Mouse (Mus musculus) testis, postnatal 10 days (tissue): ENCODE results near the gene Prrt2.

Source experiments
- DNase-seq: peaks from one replicate; pipeline ENCODE4 v3.0.0; 2021; ENCODE audit warnings: low spot score

Gene Prrt2

DNA sequence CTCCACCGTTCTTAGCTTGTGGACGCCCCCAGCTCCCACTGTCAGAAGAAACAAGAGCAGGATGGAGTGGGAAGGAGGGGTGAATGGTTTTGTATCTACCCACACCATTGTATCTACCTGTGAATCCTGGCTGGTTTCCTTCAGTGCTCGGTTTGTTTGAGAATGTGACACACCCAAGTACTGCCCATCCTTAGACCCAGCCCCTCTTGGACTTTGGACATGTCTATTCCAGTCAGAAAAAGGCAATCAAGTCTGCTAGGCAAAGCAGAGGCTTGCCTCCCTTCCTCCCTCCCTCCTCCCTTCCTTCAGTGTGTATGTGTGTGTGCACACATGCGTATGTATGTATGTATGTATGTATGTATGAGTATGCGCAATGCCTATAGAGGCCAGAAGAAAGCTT lies 17.4 kb downstream of the Prrt2 start:
- DNase-seq: no peak

DNA sequence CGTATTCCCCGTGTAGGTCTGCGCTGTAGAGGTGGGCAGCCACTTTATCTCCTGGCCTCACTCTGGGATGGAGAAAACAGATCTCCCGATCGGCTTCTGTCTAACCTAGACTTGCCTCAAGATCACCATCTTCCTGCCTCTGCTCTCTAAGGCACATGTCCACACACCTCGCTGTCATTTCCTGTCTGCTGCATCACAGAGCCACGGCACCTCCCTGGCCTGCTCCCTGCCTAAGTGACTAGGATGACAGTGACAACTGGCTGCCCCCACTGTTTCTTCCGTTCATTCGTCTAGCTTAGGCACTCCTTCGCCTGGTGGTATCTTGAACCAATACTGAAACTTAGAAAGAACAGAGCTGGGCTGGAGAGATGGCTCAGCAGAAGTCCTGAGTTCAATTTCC lies 21.4 kb downstream of the Prrt2 start:
- DNase-seq: no peak

DNA sequence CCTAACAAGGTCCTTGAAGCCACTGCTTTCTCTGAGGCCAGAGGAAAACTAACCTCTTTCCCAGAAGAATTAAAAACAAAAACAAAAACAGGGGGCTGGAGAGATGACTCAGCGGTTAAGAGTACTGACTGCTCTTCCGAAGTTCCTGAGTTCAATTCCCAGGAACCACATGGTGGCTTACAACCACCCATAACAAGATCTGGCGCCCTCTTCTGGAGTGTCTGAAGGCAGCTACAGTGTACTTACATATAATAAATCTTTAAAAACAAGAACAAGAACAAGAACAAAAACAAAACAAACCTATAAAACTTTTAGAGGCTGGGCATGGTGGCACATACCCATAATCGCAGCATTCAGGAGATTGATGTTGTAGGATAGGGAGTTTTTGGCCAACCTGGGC lies 24.6 kb downstream of the Prrt2 start:
- no peak for DNase-seq

DNA sequence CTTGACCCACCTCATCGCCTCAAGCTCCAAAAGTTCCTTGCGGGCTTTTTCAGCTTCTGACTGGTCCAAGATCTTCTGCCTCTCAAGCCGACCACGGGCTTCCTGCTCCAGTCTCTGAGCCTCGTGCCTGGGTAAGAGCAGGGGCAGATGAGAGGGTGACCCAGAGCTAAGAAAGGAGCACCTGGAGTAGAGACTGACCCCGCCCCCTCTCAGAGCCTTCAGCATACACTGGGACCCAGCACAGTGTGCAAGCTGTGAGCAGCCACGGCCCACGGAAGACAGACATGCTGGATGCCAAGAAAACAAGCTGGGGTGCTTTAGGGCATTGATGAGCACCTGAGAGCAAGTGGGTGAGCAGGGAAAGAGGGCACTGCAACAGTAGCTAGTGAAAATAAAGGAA lies 32.2 kb downstream of the Prrt2 start:
- no peak for DNase-seq

DNA sequence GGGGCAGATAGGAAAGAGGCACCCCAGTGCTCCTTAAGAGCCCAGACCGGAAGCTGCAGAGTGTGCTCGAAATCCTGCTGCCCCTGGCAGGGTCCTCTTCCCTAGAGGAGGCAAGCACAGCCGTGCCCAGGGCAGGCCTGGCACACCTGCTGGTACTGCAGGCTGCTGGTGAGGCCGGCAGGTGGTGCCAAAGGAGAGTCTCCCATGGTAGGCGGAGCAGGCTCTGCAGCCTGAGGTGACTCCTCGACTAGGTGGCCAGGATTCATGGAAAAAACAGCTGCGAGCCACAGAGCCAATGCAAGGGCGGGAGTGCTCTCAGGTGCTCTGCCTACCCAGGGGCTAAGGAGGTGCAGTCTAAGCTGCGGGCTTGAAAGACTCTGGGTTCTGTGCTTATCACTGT lies 34.7 kb downstream of the Prrt2 start:
- DNase-seq: peak; percentile 66

DNA sequence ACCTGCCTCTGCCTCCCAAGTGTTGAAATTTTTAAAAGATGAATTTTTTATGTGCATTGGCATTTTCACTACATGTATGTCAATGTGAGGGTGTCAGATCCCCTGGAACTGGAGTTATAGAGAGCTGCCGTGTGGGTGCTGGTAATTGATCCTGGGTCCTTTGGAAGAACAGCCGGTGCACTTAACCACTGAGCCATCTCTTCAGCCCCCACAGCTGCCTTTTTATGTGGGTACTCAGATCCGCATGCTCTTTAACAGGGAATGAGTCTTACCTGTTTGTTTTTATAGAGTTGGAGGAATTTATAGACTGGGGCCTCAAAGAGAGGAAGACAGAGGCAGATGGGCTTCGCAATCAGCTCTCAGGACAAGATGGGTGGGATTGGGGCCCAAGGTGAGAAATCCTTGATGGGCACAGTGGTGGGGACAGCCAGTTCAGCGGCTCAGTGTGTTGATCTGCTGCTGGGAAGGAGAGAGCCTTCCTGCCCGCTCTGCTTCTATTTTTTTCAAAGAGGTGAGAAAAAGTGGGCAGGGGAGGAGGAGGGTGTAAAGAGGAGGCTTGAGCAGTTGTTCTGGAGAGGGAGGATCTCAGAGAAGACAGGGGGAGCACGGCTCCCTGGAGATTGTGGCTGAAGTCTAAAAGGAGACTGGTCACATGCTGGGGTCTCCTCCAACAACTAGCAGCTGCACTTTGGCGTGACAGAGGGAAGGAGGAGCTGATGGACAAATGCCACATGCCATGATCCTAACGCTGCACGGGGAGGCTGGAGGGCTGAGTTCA lies 36.2 kb downstream of the Prrt2 start:
- no peak for DNase-seq

DNA sequence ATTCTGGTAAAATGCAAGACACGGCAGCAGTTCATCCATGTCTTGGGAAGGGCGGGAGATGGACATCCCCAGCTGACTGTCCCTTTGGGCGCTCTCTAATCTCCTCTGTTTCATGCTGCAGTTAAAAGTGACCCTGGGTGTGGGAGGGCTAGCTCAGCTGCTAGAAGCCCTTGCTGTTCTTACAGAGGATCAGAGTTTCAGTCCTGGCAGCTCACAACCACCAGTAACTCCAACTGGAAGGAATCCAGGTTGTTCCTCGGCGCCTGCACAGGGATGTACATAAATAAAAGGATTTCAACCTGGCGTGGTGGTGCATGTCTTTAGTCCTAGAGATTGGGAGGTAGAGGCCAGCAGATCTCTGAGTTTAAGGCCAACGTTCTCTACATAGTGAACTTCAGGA lies 37.9 kb downstream of the Prrt2 start:
- DNase-seq: no peak

DNA sequence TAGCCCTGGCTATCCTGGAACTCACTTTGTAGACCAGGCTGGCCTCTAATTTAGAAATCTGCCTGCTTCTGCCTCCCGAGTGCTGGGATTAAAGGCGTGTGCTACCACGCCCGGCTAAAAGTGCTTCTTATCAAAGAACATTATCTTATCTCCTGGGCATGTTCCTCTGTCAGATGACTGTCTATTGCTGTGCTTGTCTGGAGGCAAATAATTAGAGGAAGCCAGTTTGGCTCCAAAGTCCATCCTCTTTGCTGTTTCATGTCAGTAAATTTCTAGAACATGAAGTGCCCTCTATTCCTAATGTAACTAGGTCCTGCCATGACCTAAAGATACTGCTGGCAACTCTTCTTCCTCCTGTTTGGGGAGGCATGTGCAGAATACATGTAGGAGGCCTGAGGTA lies 39.0 kb downstream of the Prrt2 start:
- no peak for DNase-seq

DNA sequence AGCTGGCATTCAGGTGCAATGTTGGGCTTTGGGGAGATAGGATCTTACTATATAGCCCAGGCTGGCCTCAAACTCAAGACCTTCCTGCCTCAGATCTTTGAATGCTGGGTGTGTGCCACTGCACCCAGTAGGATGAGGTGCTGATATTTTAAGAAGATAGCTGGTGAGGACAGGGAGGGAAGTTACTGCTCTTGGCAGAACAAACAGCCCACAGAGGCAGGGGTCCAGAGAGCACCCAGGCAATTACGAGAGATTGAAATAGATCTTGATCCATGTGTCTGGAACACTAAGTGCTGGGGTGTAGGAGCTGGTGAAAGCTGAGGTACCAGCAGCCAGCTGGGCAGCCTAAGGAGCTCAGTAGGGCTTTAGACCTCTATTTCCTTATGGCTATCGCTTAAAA lies 39.4 kb downstream of the Prrt2 start:
- DNase-seq: no peak

DNA sequence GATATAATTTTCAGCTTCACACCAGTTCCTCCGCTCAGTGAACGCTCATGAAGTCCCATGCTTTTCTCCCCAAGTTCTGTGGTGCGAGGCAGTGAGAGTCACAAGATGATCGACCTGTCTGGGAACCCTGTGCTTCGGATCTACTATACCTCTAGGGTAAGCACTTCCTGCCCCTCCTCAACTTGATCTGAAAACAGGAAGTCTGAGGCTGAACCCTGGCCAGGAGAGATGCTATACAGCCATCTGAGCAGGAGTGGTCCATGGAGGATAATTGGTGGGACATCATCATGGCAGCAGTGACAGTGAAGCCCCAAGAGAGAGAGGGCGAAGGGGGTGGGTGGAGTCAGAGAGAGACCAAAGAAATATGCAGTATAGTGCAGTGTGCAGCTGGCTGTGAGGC lies 42.2 kb downstream of the Prrt2 start:
- DNase-seq: no peak

DNA sequence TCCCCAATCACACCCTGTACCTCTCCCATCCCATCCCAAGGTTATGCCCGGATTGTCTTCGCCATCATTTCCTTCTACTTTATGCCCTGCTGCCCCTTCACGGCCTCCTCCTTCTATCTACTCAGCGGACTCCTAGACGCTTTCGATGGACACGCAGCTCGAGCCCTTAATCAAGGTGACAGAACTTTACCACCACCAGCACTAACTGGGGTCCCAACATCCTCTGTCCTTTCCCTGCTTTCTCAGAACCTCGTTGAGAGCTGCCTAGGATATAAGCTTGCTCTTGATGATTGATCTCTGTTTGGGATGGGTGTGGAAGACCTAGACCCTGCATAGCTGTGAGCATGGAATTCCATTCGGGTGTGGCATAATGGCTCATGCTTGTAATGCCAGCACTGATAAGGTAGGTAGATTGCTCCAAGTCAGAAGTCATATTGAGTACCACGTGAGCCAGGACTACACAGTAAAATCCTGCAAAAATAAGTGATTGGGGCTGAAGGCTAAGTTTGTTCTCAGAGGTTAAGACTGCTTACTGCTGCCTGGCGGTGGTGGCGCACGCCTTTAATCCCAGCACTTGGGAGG lies 44.0 kb downstream of the Prrt2 start:
- DNase-seq: no peak

DNA sequence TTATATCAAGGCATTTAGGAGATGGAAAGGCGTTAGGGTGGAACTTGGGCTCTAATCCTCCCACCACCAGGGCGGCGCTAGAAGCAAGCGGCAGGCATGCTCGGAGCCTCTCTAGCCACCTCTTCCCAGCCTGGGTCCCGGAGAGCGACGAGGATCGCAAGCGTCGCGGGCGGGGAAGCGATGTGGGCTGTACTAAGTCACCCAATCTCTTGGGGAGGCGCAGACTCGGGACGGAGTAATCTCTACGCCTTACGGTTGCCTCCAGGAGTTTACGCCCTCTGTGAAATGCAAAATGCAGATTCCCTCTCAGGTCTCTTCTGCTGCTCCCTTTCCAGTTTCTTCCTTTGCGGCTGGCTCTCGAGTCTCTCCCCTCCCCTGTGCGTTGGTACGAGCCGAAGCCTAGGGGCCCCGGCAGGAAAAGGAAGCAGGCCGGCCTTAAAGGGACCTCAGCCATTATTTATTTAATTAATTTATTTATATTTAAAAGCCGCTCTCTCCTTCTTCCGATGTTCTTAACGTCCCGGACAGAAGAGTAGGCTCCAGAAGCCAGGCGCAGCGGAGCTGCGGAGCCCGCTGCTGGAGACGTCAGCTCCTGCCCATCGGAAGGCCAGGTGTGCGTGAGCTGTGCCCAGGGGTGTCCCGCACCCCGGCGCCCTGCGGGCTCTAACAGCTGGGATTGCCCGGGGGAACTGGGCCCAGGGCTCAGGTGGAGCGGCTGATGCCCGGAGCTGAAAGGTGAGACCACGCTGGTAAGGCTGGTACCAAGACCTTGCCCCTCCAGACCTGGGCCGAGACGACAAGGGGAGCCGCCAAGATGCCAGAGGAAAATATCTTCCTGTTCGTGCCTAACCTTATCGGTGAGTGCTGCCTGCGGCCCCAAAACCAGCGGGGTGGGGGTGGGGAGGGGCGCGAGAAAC lies 44.8 kb downstream of the Prrt2 start, which contains the start of gene Cdiptos:
Cdiptos (minus strand) TSS at position 149 of the 917 bp plus-strand sequence.
- DNase-seq: peak; percentile 99

DNA sequence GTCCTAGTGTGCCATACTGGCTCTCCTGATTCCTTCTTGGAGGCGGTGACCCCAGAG lies 45.3 kb downstream of the Prrt2 start, which contains the start of gene Cdipt:
Cdipt (plus strand) TSS at position 22 of the 57 bp plus-strand sequence.
- DNase-seq: no peak

DNA sequence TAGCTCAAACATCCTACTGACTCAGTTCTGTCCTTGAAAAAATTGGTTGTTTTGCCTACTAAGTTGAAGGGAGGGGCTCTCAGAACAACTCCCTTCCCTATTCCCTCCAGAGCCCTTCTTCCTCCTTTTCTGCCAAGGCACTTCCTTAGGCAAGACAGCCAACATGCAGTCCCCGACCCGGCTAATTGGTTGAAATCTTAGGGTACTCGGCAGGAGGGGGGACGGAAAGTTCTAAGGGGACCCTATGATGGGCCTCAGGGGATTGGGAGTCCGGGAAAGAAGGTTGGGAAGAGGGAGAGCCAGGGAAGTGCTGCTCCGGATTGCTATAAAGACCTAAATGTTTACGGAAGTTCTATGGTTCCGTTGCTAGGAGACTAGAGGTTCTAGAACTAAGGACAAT lies 45.5 kb downstream of the Prrt2 start:
- no peak for DNase-seq
